Mouse (Mus musculus) small intestine, adult 2 months (tissue): ENCODE measurements around the gene Ggt1.

Source experiments
- CTCF ChIP-seq: fragments of 200-500 bp; IDR thresholded peaks from 2 replicates; pipeline ENCODE4 v1.5.1; 2012; ENCODE audit warnings: low read depth, mild to moderate bottlenecking, control low read depth, inconsistent platforms, low read length, moderate library complexity, mixed read lengths; ENCODE audit not compliant: insufficient replicate concordance, insufficient read length; ENCODE audit errors: extremely low read depth
- POLR2A ChIP-seq: fragments of 200-500 bp; IDR thresholded peaks from 2 replicates; pipeline ENCODE4 v1.6.1; 2012; ENCODE audit warnings: low read depth, mild to moderate bottlenecking, control low read depth, inconsistent platforms, low read length, moderate library complexity

DNA sequence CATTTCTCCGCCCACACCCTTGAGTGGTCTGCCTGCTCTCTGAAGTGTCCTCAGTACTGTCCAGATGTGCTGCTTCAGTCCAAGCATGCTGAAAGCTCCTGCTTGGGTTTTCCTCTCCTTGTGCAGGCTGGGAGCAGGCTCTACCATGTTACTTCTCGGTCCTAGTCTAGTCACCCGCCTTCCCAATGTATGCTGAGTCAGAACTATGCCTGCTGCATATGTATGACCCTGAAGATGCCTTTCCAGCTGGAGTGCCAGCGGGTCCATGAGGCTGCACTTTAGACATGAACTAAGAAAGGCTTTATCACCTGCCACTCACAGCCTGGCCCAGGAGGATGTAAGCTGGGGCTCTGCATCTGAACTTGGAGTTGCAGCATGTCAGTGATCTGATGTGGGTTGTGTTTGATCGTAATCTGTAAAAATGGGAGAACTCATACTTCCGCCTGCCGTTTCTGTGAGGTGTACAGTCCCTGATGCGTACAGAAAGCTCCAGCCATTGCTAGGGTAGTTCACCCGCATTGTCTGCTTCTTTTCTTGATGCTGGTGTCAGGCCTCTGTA lies 29.8 kb upstream of the Ggt1 start:
- no peak for TF ChIP-seq CTCF
- no peak for TF ChIP-seq POLR2A
